Mouse (Mus musculus) layer of hippocampus, adult 18-20 months (tissue): ENCODE measurements around the gene Pcnx. TPM values are rescaled to one million over a fixed set of nuclear protein-coding genes. Genes with fewer than 3 reads are reported as not detected.
A peak's percentile ranks its signal among the peaks of the same experiment; 100 is the strongest.

Source experiments
- DNase-seq, 2 experiments: peaks; one replicate each; pipeline ENCODE4 v3.0.0; 2022; ENCODE audit warnings: low spot score in 2 of 2
- total RNA-seq, 2 experiments: library from RNA; stranded (reverse); gene quantifications; 2 replicates each; pipeline ENCODE4 v1.2.3; 2021

The Pcnx gene
- total RNA-seq, 2 experiments from 2014 or later = 101 to 115 TPM

GRCm38 (mm10) chr12:81852977-81853376 lies 6.8 kb upstream of the Pcnx start:
- peak; percentile 16 to 51 for DNase-seq

- no peak for DNase-seq
Measured at GRCm38 (mm10) chr12:81853543-81853942, 6.3 kb upstream of the Pcnx start.

- DNase-seq = no peak
Measured at GRCm38 (mm10) chr12:81855031-81855430, 4.8 kb upstream of the Pcnx start.

DNA sequence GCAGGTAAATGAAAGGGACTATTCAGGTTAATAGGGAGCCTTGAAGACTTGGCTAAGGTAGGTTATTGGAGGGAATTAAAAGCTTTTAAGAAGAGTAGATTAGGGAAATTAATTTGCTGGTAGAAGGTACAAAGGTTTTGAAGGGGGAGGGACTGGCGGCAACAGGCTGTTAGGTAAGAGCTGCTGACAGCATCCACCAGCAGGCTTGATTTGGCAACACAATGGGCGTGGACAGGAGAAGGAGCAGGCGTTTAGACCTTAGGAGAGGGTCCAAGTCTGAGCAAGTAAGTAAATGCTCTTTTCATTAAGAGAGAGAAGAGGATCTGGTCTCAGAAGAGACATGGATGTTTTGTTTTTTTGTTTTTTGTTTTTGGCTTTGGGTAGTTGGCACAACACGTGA lies 3.1 kb upstream of the Pcnx start:
- no peak for DNase-seq

DNA sequence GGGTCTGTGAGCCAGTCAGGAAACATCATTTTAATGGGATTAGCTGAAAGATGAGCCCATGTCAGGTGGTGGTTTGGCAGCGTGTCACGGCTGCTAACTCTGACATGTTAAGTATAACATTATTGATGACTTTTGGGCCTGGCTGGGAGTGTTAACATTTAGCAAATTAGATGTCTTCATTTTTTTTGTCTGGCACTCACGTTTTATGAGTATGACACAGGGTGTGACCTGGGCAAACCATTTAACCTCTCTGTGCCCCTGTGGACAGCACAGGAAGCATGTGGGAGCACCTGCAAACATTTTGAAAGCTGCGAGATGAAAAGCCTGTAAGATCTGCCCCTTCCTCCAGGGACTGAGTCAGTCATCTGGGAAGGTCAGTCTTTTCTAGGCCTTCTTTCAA lies 2.6 kb upstream of the Pcnx start:
- no peak for DNase-seq

- DNase-seq = no peak
Measured at GRCm38 (mm10) chr12:81857978-81858569, 1.7 kb upstream of the Pcnx start.

DNA sequence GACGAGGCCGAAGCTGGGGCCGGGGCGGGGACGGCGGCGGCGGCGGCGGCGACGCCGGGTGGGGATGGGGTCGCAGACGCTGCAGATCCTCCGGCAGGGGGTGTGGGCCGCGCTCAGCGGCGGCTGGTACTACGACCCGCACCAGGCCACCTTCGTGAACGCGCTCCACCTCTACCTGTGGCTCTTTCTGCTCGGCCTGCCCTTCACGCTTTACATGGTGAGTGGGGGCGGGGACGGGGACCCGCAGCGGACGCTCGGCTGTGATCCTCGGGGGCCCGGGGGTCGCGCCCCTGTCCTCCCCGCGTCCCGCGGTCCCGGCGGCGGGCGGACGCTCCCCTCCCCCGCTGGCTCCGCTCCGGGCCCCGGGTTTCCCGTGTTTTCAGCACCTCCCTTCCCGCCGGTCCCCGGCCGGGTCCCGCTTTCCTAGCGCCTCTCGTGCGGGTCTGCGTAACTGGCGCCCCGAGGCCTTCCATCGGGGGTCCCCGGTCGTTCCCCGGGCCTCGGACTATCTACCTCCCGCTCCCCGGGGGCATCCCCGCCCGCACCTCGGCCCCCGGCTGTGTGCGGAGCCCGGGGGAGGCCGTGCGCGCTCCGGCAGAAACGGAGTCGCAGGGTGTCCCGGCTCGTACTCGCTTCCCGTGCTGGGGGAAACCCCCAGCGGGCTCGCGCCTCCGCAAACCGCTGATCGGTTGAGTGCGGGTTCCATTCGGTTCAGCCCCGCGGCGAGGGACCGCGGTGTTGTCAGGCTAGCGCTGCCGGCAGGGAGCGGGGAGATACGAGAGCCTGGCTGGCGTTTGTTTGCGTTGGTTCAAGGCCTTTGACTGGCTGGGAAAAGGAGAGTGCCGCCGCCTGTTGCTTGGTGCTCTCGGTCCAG lies 722 bp downstream of the Pcnx start:
- peak; percentile 70 to 78 for DNase-seq

- no peak for DNase-seq
Measured at GRCm38 (mm10) chr12:81861199-81862085, 1.6 kb downstream of the Pcnx start.

- no peak for DNase-seq
Measured at GRCm38 (mm10) chr12:81862351-81862802, 2.6 kb downstream of the Pcnx start.

DNA sequence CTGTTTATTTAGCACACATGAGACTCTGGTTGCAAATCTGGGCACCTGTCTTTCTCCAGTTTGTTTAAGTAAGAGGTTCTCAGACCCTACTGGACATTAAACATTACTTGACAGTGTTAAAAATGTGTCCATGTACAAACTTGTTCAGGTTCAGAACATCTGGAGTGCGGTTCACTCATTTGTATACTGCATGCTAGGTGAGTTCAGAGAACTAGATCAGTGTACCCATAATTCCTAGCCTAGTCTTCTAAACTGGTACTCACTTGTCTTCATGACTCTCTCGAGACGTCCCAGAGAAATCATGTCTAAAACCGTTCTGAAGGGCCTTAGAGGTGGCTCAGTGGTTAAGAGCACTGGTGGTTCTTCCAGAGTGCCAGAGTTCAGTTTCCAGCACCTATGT lies 4.1 kb downstream of the Pcnx start:
- DNase-seq = no peak

- no peak for DNase-seq
Measured at GRCm38 (mm10) chr12:81865183-81865582, 5.4 kb downstream of the Pcnx start.

- DNase-seq = no peak
Measured at GRCm38 (mm10) chr12:81867316-81867715, 7.5 kb downstream of the Pcnx start.

- no peak for DNase-seq
Measured at GRCm38 (mm10) chr12:81869205-81869940, 9.6 kb downstream of the Pcnx start.

DNA sequence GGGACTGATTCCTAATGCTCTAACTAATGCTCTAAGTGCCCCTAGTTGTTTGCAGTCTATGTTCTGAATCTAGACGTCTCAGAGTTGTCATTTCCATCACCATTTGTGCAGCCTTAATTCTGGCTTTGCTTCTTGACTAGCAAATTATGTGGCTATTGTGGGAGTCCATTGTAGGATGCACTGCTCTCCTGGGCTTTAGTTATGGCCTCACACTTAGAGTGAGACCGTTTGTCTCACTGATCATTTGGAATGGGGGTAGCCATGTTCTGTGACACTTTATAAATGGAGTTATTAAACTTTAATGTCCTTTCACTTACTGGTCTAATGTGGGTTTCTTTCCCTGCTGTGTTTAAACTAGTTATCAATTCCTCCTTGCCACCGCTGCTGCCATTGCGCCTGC lies 13.5 kb downstream of the Pcnx start:
- DNase-seq = no peak

- DNase-seq = no peak
Measured at GRCm38 (mm10) chr12:81880161-81880560, 20.3 kb downstream of the Pcnx start.

- no peak for DNase-seq
Measured at GRCm38 (mm10) chr12:81883255-81884106, 23.7 kb downstream of the Pcnx start.

DNA sequence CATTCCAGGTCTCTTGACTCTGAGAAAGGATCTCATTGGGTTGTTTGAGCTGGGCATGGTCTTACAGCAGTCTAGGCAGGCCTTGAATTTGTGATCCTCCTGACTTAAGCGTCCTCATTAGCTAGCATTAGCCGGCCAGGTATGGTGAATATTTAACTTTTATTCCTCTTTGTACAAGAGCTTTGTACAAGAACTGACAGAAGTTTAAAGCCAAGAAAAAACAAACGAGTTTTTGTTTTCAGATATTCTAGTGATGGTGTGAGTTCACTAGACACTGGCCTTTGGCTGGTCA lies 24.2 kb downstream of the Pcnx start:
- no peak for DNase-seq

DNA sequence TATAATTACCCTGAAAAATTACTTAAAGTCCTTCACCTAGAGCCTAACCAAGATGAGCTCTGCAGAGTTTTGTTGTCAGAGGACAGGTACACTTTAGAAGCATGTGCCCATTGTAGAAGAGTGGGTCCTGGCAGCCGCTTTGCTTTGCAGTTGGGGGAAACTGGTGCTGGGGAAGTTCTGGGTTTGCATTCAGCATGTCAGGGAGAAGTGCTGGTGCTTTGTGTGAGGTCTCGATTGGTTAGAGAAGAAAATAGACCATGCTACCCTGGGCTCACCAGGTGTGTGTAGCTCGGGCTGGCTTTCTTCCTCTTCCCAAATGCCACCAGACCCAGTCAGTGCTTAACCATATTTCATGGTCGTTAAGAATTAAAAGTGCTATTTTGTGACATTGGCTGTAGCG lies 25.2 kb downstream of the Pcnx start:
- no peak for DNase-seq

DNA sequence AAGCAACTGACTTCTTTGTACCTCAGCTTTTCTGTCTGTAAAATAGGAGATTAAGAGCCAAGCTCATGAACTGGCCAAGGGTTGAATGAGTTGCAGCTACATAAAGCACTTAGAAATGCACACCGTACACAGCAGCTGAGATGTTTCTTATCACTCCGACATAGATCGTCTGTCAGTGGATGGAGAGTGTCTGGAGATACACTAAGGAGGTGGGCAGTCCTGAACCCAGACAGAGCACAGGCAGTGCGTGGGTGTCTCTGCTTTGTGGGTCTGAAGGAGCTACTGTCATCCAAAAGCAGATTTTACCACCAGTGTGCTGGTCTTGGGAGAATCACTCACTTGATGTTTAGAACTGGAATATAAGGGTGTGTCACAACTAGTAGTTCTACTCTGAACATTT lies 26.2 kb downstream of the Pcnx start:
- DNase-seq = no peak

DNA sequence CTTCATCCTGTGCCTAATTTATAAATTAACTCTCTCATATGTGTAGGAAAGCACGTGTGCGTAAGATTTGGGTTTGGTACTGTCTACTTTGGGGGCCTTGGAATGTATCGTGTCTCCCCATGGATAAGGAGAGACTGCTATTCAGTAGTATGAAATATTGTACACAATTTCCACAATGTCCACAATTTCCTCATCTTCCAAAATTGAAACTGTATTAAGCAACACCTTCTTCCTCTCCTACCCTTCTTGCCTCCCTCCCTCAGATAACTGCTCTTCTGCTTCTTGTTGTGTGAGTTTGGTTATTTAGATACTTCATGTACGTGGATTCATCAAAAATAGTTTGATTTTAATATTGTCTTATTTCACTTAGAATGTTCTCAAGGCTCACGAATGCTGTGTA lies 29.1 kb downstream of the Pcnx start:
- DNase-seq = no peak
